Mouse (Mus musculus) megakaryocyte, embryonic 14.5 days (primary cell): ENCODE results near the gene Ifrd1. TPM values are rescaled to one million over a fixed set of nuclear protein-coding genes. Genes with fewer than 3 reads are reported as not detected.
"Not testable (repeated sequence)": the region's sequence is repeated elsewhere in the genome, so short reads cannot be mapped to it uniquely, and the experiment has no call there.

ENCODE experiments used
- H3K27me3 ChIP-seq: replicated peaks from 2 replicates; pipeline ENCODE3; 2012; ENCODE audit warnings: inconsistent platforms
- H3K36me3 ChIP-seq: replicated peaks from 2 replicates; pipeline ENCODE3; 2012; ENCODE audit warnings: low read length, inconsistent platforms, mixed read lengths
- H3K4me1 ChIP-seq: 2 replicates; pipeline ENCODE4 v1.6.1; 2012; ENCODE audit warnings: inconsistent platforms
- H3K4me3 ChIP-seq: replicated peaks from 2 replicates; pipeline ENCODE3; 2012; ENCODE audit warnings: moderate library complexity, mild to moderate bottlenecking, inconsistent platforms
- H3K9me3 ChIP-seq: 2 replicates; pipeline ENCODE4 v1.6.1; 2012; ENCODE audit warnings: inconsistent platforms
- FLI1 ChIP-seq: IDR thresholded peaks from 2 replicates; pipeline ENCODE4 v1.6.1; 2012; ENCODE audit warnings: low read length, inconsistent platforms, mixed read lengths
- GATA1 ChIP-seq: IDR thresholded peaks from 3 replicates; pipeline ENCODE4 v1.6.1; 2012; ENCODE audit warnings: mixed read lengths, low read length, inconsistent platforms, borderline replicate concordance
- polyA plus RNA-seq: library from polyadenylated mRNA; stranded (reverse); fragments of >175 nt; gene quantifications from 2 replicates; pipeline ENCODE4 v1.2.3, GENCODE M21; 2012; ENCODE audit warnings: low replicate concordance; ENCODE audit not compliant: insufficient read depth

Ifrd1 gene
- polyA plus RNA-seq, 1 experiment: 40.6 TPM

DNA sequence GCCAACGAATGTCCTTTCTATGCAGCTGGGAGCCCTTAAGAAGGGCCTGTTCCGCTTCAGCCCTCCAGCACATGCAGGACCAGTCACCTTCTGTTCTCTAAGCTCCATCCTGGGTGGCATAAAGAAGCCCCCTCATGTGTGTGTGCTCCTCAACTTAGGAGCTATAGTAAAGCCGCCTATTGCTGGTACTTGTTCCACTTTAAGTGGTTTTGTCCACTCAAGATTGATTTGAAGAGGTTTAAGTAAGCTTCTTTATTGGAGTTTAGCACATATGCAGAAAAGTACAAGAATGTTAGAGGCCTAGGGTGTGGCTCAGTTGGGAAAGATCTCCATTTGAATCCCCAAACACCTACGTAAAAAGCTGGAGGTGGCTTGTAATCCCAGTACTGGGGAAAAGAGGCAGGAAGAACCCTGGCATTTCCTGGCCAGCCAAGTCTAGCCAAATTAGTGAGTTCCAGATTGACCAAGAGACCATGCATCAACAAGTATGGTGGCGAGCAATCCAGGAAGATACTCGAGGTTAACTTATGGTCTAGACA is 10.2 kb upstream of the Ifrd1 start:
- Histone ChIP-seq H3K9me3 (no peaks in the 10 kb centered on the region), H3K36me3 (no peaks in the 10 kb centered on the region), H3K4me1 (peaks cover 18% of the 10 kb centered on the region), H3K4me3 (no peak overlapping the region), H3K27me3 (peaks cover 7% of the 10 kb centered on the region)
- TF ChIP-seq GATA1 (no peak), FLI1 (no peak)

- H3K36me3 ChIP-seq: no peaks in the 10 kb centered on the region
- TF ChIP-seq FLI1 (no peak), GATA1 (no peak)
- peaks cover 29% of the 10 kb centered on the region for H3K4me1 ChIP-seq
- peaks cover 7% of the 10 kb centered on the region for H3K27me3 ChIP-seq
- H3K9me3 ChIP-seq: no peaks in the 10 kb centered on the region
- no peak overlapping the region for H3K4me3 ChIP-seq
These were observed 8.9 kb upstream of the Ifrd1 start for GRCm38 (mm10) chr12:40257226-40257625.

- Histone ChIP-seq H3K27me3 (peaks cover 7% of the 10 kb centered on the region), H3K4me3 (no peak overlapping the region), H3K4me1 (peaks cover 33% of the 10 kb centered on the region), H3K36me3 (no peaks in the 10 kb centered on the region), H3K9me3 (no peaks in the 10 kb centered on the region)
- TF ChIP-seq FLI1 (no peak), GATA1 (no peak)
These were observed 8.2 kb upstream of the Ifrd1 start for GRCm38 (mm10) chr12:40256543-40256942.

DNA sequence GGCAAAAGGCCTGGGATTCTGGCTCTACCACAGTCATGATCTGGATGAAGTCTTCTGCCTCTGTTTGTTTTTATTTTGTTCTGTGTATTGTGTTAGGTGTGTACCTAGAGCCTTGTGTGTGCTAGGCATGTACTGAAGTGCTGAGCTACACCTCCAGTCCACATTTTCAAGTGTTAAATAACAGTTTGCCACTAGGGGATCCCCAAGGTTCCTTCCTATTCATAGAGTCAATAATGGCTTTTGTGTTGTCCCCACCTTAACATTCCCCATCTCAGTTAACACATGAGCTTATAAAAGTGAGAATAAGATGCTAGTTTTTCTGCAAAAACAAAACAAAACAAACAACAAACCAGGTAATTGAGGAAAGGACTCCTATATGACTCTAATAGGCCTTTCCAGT is 7.7 kb upstream of the Ifrd1 start:
- no peak overlapping the region for H3K4me3 ChIP-seq

GRCm38 (mm10) chr12:40255310-40255709 is 7.0 kb upstream of the Ifrd1 start:
- H3K9me3 ChIP-seq, H3K27me3 ChIP-seq, H3K4me3 ChIP-seq, H3K36me3 ChIP-seq: not testable (repeated sequence)
- H3K4me1 ChIP-seq: peaks cover 35% of the 10 kb centered on the region

More for the DNA sequence above, 7.7 kb upstream of the Ifrd1 start:
- Histone ChIP-seq H3K27me3 (peaks cover 7% of the 10 kb centered on the region), H3K4me1 (peaks cover 33% of the 10 kb centered on the region), H3K36me3 (no peaks in the 10 kb centered on the region), H3K9me3 (no peaks in the 10 kb centered on the region)
- TF ChIP-seq GATA1: no peak
- TF ChIP-seq FLI1: no peak

DNA sequence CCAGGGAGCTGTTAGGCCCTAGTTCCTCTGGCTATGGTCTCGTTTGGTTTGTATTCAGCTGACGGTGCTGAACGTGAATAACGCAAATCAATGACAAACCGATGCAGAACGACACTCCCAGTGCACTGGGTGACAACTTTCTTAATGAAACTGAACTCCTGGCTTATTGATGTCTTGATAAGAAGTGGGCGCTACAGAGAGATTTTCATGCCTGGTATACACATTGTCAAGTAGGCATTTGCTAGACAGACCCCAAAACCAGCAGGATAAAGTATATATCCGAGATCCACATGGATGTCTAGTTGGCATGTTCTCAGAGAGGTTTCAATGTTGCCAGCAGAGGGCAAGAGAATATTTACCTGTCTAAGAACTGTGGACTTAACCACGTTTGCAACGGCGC is 6.4 kb upstream of the Ifrd1 start:
- no peak for TF ChIP-seq GATA1
- no peak for TF ChIP-seq FLI1
- Histone ChIP-seq H3K36me3 (no peaks in the 10 kb centered on the region), H3K4me3 (no peak overlapping the region), H3K9me3 (no peaks in the 10 kb centered on the region), H3K27me3 (peaks cover 7% of the 10 kb centered on the region), H3K4me1 (peaks cover 41% of the 10 kb centered on the region)

- TF ChIP-seq FLI1 (no peak), GATA1 (no peak)
- Histone ChIP-seq H3K4me3 (peak overlapping the region; percentile 23), H3K27me3 (peaks cover under 1% of the 10 kb centered on the region), H3K36me3 (no peaks in the 10 kb centered on the region), H3K4me1 (peaks cover 54% of the 10 kb centered on the region), H3K9me3 (no peaks in the 10 kb centered on the region)
These were observed 4.9 kb upstream of the Ifrd1 start for GRCm38 (mm10) chr12:40253241-40253640.

- no peaks in the 10 kb centered on the region for H3K27me3 ChIP-seq
- H3K4me3 ChIP-seq: no peak overlapping the region
- TF ChIP-seq GATA1 (no peak), FLI1 (no peak)
- peaks cover 77% of the 10 kb centered on the region for H3K4me1 ChIP-seq
- no peaks in the 10 kb centered on the region for H3K36me3 ChIP-seq
- H3K9me3 ChIP-seq: no peaks in the 10 kb centered on the region
These were observed 2.0 kb upstream of the Ifrd1 start for GRCm38 (mm10) chr12:40250256-40250655.

- Histone ChIP-seq H3K36me3 (peaks cover 13% of the 10 kb centered on the region), H3K9me3 (no peaks in the 10 kb centered on the region), H3K4me1 (peaks cover 79% of the 10 kb centered on the region), H3K4me3 (peak overlapping the region; percentile 85), H3K27me3 (no peaks in the 10 kb centered on the region)
- TF ChIP-seq FLI1 (no peak), GATA1 (no peak)
These were observed 328 bp downstream of the Ifrd1 start for GRCm38 (mm10) chr12:40247976-40248375.

DNA sequence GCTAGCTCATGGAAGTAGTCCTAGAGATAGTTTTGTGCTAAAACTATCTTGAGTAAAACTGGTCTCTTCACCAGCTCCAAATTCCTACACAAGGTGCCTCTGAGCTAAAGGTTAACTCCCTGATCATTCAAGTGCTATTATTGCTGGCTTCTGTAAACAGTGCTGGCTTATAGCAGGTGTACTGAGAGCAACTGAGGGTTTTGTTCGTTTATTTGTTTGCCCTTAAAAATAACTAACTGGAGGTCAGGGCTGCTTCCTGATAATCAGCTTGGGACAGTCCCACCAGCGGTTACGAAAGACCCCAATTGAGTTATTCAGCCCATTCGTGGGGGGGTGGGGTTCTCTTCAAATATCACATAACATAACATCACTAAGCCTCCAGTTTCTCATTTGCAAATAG is 920 bp downstream of the Ifrd1 start:
- Histone ChIP-seq H3K36me3 (peaks cover 19% of the 10 kb centered on the region), H3K4me3 (peak overlapping the region; percentile 85), H3K4me1 (peaks cover 81% of the 10 kb centered on the region), H3K9me3 (no peaks in the 10 kb centered on the region), H3K27me3 (no peaks in the 10 kb centered on the region)
- TF ChIP-seq GATA1: no peak
- TF ChIP-seq FLI1: no peak

GRCm38 (mm10) chr12:40245434-40245970 is 2.8 kb downstream of the Ifrd1 start:
- H3K4me3 ChIP-seq: peak overlapping the region; percentile 69
- H3K9me3 ChIP-seq: no peaks in the 10 kb centered on the region
- no peak for TF ChIP-seq GATA1
- TF ChIP-seq FLI1: no peak
- H3K36me3 ChIP-seq: peaks cover 20% of the 10 kb centered on the region
- no peaks in the 10 kb centered on the region for H3K27me3 ChIP-seq
- peaks cover 93% of the 10 kb centered on the region for H3K4me1 ChIP-seq
